In genomic region chr6:48683263-48683821, GRCm38 (mm10) we compare ENCODE assay signal across 31 mouse cellular contexts. TPM values are rescaled to one million over a fixed set of nuclear protein-coding genes. Genes with fewer than 3 reads are reported as not detected.
"Had no signal": no experiment of that assay in that cellular context is flagged by ENCODE, and none has a peak within 500 bp of the region (broad histone marks: within the 10 kb centered on the region; RNA-seq: fewer than 3 reads in every experiment).

No protein-coding gene starts in this region.

RNA-seq across cellular contexts. Expression of gene Gimap4, which starts 1.0 kb away (rescaled TPM):
- polyA plus RNA-seq: myocyte had no signal

RNA-seq across cellular contexts. Expression of gene Gimap6, which starts 24.7 kb away (rescaled TPM):
- polyA plus RNA-seq: myocyte had no signal

RNA-seq across cellular contexts. Expression of gene Gm28053, which starts 35.1 kb away (rescaled TPM):
- total RNA-seq: left cerebral cortex, postnatal 10 days; left cerebral cortex, postnatal 36 days; left cerebral cortex, postnatal 4 days; liver, adult 2 months; megakaryocyte-erythroid progenitor cell, adult 5-6 weeks; midbrain, postnatal 0 days had no signal
- polyA plus RNA-seq: limb, embryonic 11.5 days; liver, adult 2 months; liver, embryonic 15.5 days; liver, embryonic 16.5 days; macrophage; midbrain, embryonic 12.5 days; midbrain, embryonic 13.5 days; midbrain, embryonic 15.5 days; midbrain, postnatal 0 days; myocyte had no signal

RNA-seq across cellular contexts. Expression of gene Gimap7, which starts 35.1 kb away (rescaled TPM):
- total RNA-seq: left cerebral cortex, adult 2 months; left cerebral cortex, adult 8-10 months; left cerebral cortex, postnatal 10 days; left cerebral cortex, postnatal 14 days; left cerebral cortex, postnatal 25 days; left cerebral cortex, postnatal 36 days; left cerebral cortex, postnatal 4 days; midbrain, postnatal 0 days had no signal
- polyA plus RNA-seq: limb, embryonic 10.5 days; limb, embryonic 11.5 days; limb, embryonic 12.5 days; limb, embryonic 13.5 days; limb, embryonic 14.5 days; limb, embryonic 15.5 days; liver, embryonic 11.5 days; lung, embryonic 14.5 days; lung, embryonic 15.5 days; lung, embryonic 16.5 days; midbrain, embryonic 10.5 days; midbrain, embryonic 11.5 days; midbrain, embryonic 12.5 days; midbrain, embryonic 13.5 days; midbrain, embryonic 14.5 days; midbrain, embryonic 15.5 days; midbrain, embryonic 16.5 days; midbrain, postnatal 0 days; myocyte had no signal
